ENCODE assay signal across 12 mouse cellular contexts in genomic region chr16:72737154-72737553, GRCm38 (mm10).
DNase-seq lines count a peak whose midpoint lies in the region; ATAC-seq and TF ChIP-seq lines count a peak whose summit lies in the region.
"Had no signal": no experiment of that assay in that cellular context is flagged by ENCODE, and none has a peak within 500 bp of the region (broad histone marks: within the 10 kb centered on the region; RNA-seq: fewer than 3 reads in every experiment).

No protein-coding gene starts in this region.

- no peak for ATAC-seq in heart, embryonic 11.5 days (replicated peaks; ENCODE audit: insufficient number of reproducible peaks, low FRiP score, low TSS enrichment)
- no peak for ATAC-seq in erythroblast, adult 5-6 weeks (replicated peaks; ENCODE audit: low FRiP score, poor library complexity, severe bottlenecking)
- ATAC-seq in forebrain, embryonic 13.5 days: no peak
- ATAC-seq: forebrain, embryonic 16.5 days had no signal

- no peak overlapping the region for H3K4me3 ChIP-seq in heart, adult 2 months
- H3K4me3 ChIP-seq in heart, embryonic 11.5 days (ENCODE audit: low read depth, low read length): no peak overlapping the region
- H3K4me3 ChIP-seq in forebrain, embryonic 13.5 days: no peak overlapping the region
- H3K4me3 ChIP-seq in layer of hippocampus, adult 2 months: no peak overlapping the region
- H3K4me3 ChIP-seq: midbrain, embryonic 10.5 days had no signal

- peak; percentile 40 to 50 for DNase-seq in heart, adult 2 months
- peak; percentile 48 for DNase-seq in adrenal gland, postnatal 25 days
- peak; percentile 33 to 39 for DNase-seq in cerebellum, postnatal 36 days
- peak; percentile 33 for DNase-seq in kidney, adult 9 months
- no peak for DNase-seq in layer of hippocampus, adult 2 months (ENCODE audit: low spot score in 2 of 2)
- DNase-seq: layer of hippocampus, postnatal 36 days had no signal

- no peaks in the 10 kb centered on the region for H3K27me3 ChIP-seq in heart, adult 2 months (ENCODE audit: control insufficient read depth, insufficient read depth, low read length)
- no peaks in the 10 kb centered on the region for H3K27me3 ChIP-seq in heart, embryonic 11.5 days (ENCODE audit: control insufficient read depth, insufficient read depth, low read length)
- H3K27me3 ChIP-seq in forebrain, embryonic 13.5 days: no peaks in the 10 kb centered on the region
- H3K27me3 ChIP-seq: CH12.LX had no signal

- H3K27ac ChIP-seq in heart, adult 2 months: no peak overlapping the region
- no peak overlapping the region for H3K27ac ChIP-seq in heart, embryonic 11.5 days (ENCODE audit: low read depth, low read length)
- no peak overlapping the region for H3K27ac ChIP-seq in forebrain, embryonic 13.5 days
- no peak overlapping the region for H3K27ac ChIP-seq in layer of hippocampus, adult 2 months
- H3K27ac ChIP-seq: midbrain, embryonic 10.5 days had no signal

- no peak overlapping the region for H3K9ac ChIP-seq in heart, adult 2 months (ENCODE audit: low read depth, low read length)
- H3K9ac ChIP-seq in heart, embryonic 11.5 days (ENCODE audit: low read depth, low read length): no peak overlapping the region
- no peak overlapping the region for H3K9ac ChIP-seq in forebrain, embryonic 13.5 days

- no peaks in the 10 kb centered on the region for H3K9me3 ChIP-seq in heart, embryonic 11.5 days (replicated peaks; ENCODE audit: control insufficient read depth, low read length)
- no peaks in the 10 kb centered on the region for H3K9me3 ChIP-seq in forebrain, embryonic 13.5 days (replicated peaks)

- no peaks in the 10 kb centered on the region for H3K4me1 ChIP-seq in heart, adult 2 months (ENCODE audit: control insufficient read depth, insufficient read depth, low read length)
- H3K4me1 ChIP-seq in heart, embryonic 11.5 days (ENCODE audit: control insufficient read depth, insufficient read depth, low read length): no peaks in the 10 kb centered on the region
- peaks cover 4% of the 10 kb centered on the region; the same call in 1 of the 2 replicates for H3K4me1 ChIP-seq in forebrain, embryonic 13.5 days
- H3K4me1 ChIP-seq: midbrain, embryonic 10.5 days had no signal

- no peak for TF ChIP-seq POLR2A in heart, adult 2 months (IDR thresholded peaks at IDR 0.05; ENCODE audit: insufficient read depth, low read depth, low read length)

- H3K36me3 ChIP-seq in heart, adult 2 months (ENCODE audit: control insufficient read depth, insufficient read depth, low read length): no peaks in the 10 kb centered on the region
- peaks cover 2% of the 10 kb centered on the region for H3K36me3 ChIP-seq in heart, embryonic 11.5 days (ENCODE audit: control insufficient read depth, insufficient read depth, low read length)
- H3K36me3 ChIP-seq in forebrain, embryonic 13.5 days (ENCODE audit: poor library complexity, severe bottlenecking): peaks cover 5% of the 10 kb centered on the region

- intact Hi-C loops in heart, adult 2 months (cut with DNase I): no loop called here

- no peaks in the 10 kb centered on the region for H3K79me2 ChIP-seq in heart, adult 2 months (replicated peaks; ENCODE audit: control insufficient read depth, insufficient read depth, low read length)

- H3K4me2 ChIP-seq in heart, embryonic 11.5 days: no peak overlapping the region
- no peak overlapping the region for H3K4me2 ChIP-seq in forebrain, embryonic 13.5 days

- TF ChIP-seq CTCF in heart, adult 2 months (IDR thresholded peaks at IDR 0.05): no peak
- TF ChIP-seq CTCF in layer of hippocampus, adult 2 months (conservative IDR thresholded peaks at IDR 0.05): no peak

- TF ChIP-seq EP300 in heart, adult 2 months (IDR thresholded peaks at IDR 0.05; ENCODE audit: insufficient read depth, low read depth, low read length): no peak

- WGBS in heart, adult 2 months: 31% methylated on average over 4 of the region's 4 CpGs
- WGBS in heart, embryonic 11.5 days (ENCODE audit: insufficient replicate concordance): 40% methylated on average over 4 of the region's 4 CpGs
- WGBS in forebrain, embryonic 13.5 days: 63% methylated on average over 4 of the region's 4 CpGs

Comparison
In these comparisons a context has a peak if more than half of its experiments do, and no peak if none do; other contexts are left out.
1. DNase-seq: peak in heart, adult 2 months (2 of 2), adrenal gland, postnatal 25 days (single experiment), cerebellum, postnatal 36 days (2 of 2) and kidney, adult 9 months (single experiment); none in layer of hippocampus, adult 2 months (0 of 2).